Mouse (Mus musculus) brain, embryonic 14.5 days (tissue): ENCODE measurements around the gene Ltb4r1.

Source experiments
- CTCF ChIP-seq: fragments of 200-500 bp; IDR thresholded peaks from 2 replicates; pipeline ENCODE4 v1.5.1; 2012; ENCODE audit warnings: inconsistent platforms, mild to moderate bottlenecking, moderate library complexity, borderline replicate concordance; ENCODE audit not compliant: insufficient read depth, insufficient read length; ENCODE audit errors: extremely low read depth
- POLR2A ChIP-seq: fragments of 200-500 bp; IDR thresholded peaks from 2 replicates; pipeline ENCODE4 v1.6.1; 2012; ENCODE audit warnings: mild to moderate bottlenecking, inconsistent platforms, borderline replicate concordance; ENCODE audit not compliant: poor library complexity, insufficient read depth, insufficient read length, severe bottlenecking; ENCODE audit errors: extremely low read depth

DNA sequence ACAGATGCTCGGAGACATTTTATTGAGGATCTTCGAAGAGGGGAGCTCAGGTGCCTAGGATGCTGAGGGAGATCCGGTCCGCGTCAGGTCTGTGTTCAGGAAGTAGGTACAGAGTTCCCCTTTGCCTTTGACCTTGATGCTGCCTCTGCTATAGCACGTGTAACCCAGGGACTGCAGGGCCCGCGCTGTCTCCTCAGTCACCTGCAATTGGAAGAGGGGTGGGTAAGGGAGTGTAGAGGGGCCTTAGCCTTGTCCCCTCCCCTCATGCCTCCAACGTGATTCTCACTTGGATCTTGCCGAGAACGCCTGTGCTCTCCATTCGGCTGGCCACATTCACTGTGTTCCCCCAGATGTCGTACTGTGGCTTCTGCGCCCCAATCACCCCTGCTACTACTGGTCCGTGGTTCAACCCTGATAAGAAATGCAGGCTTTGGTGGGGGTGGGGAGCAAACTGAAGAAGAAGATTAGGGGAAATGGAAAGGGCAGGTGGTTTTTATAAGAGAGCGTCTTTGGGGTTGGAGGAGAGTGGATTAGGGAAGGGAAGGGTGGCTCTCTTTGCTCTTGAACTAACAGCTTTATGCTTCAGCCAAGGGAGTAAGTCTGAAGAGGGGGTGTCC lies 3.4 kb downstream of the Ltb4r1 start:
- TF ChIP-seq CTCF (no peak), POLR2A (no peak)
